Mouse (Mus musculus) frontal cortex, postnatal 10 days (tissue): ENCODE data around the gene Zfp945.
"Not testable (repeated sequence)": the region's sequence is repeated elsewhere in the genome, so short reads cannot be mapped to it uniquely, and the experiment has no call there.

ENCODE experiments used
- DNase-seq, 2 experiments: peaks; one replicate each; pipeline ENCODE4 v3.0.0; 2022; ENCODE audit warnings: low spot score in 2 of 2, mixed read lengths in 1 of 2

The Zfp945 gene

GRCm38 (mm10) chr17:22866845-22867481 lies at the start of gene Zfp945:
TSS of gene Zfp945 (minus strand) at chr17:22867134.
- DNase-seq: peak; percentile 44 to 63

GRCm38 (mm10) chr17:22888302-22888701 lies 21.4 kb upstream of the Zfp945 start:
- no peak for DNase-seq

- DNase-seq: no peak
Observed at GRCm38 (mm10) chr17:22884059-22884698, 17.2 kb upstream of the Zfp945 start.

GRCm38 (mm10) chr17:22877427-22878307 lies 10.7 kb upstream of the Zfp945 start:
- no peak for DNase-seq

GRCm38 (mm10) chr17:22876316-22876715 lies 9.4 kb upstream of the Zfp945 start:
- DNase-seq: no peak

GRCm38 (mm10) chr17:22875549-22875948 lies 8.6 kb upstream of the Zfp945 start:
- not testable (repeated sequence) for DNase-seq

GRCm38 (mm10) chr17:22866421-22866844 lies 501 bp downstream of the Zfp945 start:
- DNase-seq: no peak

GRCm38 (mm10) chr17:22821166-22821565 lies 45.8 kb downstream of the Zfp945 start:
- no peak for DNase-seq

- no peak for DNase-seq
Observed at GRCm38 (mm10) chr17:22818199-22818595, 48.7 kb downstream of the Zfp945 start.

- DNase-seq: peak; percentile 50 to 61
Observed at GRCm38 (mm10) chr17:22817471-22818198, 49.3 kb downstream of the Zfp945 start.

- no peak for DNase-seq
Observed at GRCm38 (mm10) chr17:22799707-22800106, 67.2 kb downstream of the Zfp945 start.
